Mouse (Mus musculus) thymus, postnatal 4 days (tissue): ENCODE data around the gene Htr1a.
A peak's percentile ranks its signal among the peaks of the same experiment; 100 is the strongest.

Experiments
- DNase-seq: peaks from one replicate; pipeline ENCODE4 v3.0.0; 2021

The Htr1a gene

DNA sequence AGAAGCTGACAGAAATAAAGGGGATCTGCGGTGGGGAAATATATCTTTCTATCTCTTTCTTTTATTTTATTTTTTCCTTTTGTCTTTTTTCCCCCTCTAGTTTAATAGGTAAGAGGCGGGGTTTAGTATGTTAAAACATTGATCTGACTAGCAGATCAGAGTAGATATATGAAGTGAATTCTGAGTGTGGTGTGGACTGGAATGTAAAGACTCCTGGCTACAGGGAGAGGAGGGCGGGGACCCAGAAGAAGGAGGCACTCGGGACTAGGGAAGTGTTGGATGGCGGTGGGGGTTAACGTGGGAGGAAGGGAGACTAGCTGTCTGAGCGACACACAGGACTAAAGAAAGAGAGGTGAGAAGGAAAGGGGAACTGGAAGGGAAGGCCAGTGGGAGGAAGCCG is at the start of gene Htr1a:
Htr1a (plus strand) TSS at position 301 of the 400 bp plus-strand sequence.
- DNase-seq: no peak

DNA sequence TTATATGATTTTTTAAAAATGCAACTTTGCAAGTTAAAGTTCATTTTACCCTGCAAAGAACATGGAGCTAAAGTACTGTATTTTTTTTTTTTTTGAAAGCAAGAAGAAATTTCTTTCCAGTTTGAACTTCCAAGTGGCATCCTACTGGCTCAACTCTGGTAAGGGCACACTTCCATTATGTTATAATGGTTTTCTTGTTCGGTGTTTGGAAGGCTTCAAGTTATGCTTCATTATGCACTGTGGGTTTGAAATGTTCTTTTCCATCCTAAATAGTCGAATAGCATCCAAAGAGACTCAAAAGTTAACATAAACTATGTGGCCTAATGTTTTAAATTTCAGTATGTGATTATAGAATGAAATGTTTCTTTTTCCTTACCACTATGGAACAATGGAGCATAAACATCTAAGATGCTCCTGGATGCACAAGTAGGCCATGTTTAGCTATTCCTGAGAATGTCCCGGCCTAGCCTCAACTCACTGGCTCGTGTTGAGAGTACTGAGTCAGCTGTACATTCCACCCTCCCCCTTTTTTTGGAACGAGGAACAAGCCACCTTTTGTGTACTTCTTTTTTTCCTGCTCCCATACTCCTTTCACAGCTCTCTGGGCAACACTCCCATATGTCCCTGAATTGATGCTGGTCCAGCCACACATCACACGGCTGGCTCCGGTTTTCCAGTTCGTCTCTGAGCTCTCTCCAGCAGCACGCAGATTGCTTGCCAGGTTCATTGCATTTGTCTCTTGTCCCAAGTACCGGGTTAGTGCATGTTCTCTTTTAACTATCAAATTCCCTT is 31.7 kb upstream of the Htr1a start:
- DNase-seq: no peak

DNA sequence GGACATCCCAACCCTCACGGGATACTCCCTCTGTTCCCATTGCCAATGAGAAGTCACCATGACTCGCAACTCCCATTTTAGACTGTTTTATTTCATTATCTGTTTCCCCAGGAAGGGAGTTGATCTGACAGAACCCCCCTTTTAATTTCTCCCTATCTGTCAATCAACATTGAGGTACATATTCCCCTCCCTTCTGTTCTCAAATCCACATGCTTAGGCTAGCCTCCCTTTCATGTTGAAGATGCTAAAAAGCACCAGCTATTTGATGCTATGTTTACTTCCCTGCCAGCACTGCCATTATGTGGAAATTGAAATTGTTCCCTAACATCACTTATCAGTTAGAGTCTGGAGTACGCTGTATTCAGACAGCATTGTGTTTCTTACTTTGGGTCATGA is 31.1 kb upstream of the Htr1a start:
- no peak for DNase-seq

DNA sequence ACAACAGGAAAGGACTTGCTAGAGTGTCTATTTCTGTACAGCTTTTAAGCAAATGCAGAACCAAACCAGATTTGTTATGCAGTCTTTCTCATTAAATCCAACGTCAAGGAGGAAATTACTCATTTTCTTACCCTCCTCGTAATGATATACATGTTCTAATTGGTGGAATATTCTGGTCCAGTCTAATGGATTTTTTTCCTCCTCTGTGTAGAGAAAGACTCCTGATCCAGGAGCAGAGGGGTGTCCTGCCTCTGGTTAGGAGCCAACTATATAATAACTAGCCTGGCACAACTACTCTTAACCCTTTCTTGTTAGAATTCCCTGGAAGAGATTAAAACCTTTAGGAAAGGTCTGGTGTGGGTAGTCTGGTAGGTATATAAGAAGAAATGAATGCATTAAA is 10.3 kb upstream of the Htr1a start:
- no peak for DNase-seq

DNA sequence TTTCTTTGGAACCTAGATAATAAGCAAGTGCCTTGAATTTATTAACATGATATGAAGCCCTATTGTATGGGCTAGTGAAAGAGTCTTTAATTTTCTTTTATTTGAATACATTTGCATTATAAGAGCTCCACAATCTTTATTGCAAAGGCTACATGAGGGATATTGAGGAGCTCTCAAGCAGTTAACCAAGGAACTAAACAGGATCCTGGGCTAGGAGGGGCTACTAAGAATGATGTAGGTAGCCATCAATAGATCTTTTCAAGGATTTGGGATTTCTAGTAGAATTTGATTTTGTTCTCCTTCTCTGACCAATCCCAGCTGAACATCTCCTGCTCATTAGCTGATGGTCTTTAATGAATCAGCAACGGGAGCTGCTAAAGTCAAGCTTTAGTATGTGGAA is 9.8 kb upstream of the Htr1a start:
- DNase-seq: no peak

DNA sequence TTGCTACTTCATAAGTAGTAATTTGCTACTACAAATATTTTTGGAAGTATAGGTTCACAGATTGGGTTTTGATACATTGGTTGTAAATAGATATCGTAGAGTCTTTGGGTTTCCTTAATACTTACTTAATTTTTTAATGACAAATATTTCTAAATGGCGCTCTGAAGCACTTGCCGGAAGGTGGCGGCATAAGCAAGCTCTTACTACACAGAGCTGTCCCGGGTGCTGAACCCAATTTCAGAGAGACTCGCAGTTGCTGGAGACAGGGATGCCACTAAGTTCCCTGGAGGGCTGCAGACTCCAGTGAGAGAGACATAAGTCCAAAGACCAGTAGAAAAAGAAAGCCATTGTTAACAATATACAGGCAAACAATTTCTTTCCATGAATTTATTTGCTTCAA is 863 bp upstream of the Htr1a start:
- peak; percentile 54 for DNase-seq

DNA sequence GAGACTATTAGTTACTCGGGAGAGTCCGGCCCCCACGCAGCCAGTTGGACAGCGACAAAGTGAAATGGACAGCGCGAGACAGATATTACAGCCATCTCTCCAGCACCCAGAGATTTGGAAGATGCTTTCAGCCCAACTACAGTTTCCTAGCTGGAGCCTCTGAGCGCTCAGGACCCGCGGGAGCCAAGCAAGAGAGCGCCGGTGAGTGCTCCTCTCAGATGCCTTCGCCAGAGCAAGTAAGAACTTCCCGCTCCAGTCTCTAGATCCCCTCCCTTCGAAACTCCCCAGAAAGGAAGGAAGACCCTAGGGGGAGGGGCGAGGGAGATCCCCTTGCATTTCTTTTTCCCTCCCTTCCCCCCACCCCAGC is 415 bp downstream of the Htr1a start:
- DNase-seq: no peak

DNA sequence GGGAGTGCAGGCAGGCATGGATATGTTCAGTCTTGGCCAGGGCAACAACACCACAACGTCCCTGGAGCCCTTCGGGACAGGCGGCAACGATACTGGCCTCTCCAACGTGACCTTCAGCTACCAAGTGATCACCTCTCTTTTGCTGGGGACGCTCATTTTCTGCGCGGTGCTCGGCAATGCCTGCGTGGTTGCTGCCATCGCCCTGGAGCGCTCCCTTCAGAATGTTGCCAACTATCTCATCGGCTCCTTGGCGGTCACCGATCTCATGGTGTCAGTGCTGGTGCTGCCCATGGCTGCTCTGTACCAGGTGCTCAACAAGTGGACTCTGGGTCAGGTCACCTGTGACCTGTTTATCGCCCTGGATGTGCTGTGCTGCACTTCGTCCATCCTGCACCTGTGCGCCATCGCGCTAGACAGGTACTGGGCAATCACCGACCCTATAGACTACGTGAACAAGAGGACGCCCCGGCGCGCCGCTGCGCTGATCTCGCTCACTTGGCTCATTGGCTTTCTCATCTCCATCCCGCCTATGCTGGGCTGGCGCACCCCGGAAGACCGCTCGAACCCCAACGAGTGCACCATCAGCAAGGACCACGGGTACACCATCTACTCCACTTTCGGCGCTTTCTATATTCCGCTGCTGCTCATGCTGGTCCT is 927 bp downstream of the Htr1a start:
- peak; percentile 5 for DNase-seq

DNA sequence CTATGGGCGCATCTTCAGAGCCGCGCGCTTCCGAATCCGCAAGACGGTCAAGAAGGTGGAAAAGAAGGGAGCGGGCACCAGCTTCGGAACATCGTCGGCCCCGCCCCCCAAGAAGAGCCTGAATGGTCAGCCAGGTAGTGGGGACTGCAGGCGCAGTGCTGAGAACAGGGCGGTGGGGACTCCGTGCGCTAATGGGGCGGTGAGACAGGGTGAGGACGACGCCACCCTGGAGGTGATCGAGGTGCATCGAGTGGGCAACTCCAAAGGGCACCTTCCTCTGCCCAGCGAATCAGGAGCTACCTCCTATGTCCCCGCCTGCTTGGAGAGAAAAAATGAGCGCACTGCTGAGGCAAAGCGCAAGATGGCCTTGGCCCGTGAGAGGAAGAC is 1.4 kb downstream of the Htr1a start:
- DNase-seq: peak; percentile 5

DNA sequence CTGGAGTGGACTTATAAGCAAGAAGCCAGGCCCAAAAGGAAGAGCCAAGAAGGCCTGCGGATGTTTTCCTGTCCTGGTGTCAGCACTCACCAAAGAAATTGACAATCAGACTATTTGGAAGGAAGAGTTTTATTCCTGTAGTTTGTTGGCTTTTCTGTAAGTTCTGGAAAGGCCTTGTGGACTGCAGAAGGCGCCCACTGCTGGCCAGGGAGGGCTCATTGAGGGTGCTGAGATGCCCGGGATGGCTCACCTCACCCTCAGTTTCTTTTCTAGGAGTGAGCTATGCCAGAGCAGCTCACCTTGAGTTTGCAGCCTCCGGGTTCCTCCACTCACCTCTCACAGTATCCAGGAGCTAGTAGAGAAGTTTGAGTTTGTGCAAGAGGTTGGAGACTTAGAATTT is 2.8 kb downstream of the Htr1a start:
- no peak for DNase-seq

DNA sequence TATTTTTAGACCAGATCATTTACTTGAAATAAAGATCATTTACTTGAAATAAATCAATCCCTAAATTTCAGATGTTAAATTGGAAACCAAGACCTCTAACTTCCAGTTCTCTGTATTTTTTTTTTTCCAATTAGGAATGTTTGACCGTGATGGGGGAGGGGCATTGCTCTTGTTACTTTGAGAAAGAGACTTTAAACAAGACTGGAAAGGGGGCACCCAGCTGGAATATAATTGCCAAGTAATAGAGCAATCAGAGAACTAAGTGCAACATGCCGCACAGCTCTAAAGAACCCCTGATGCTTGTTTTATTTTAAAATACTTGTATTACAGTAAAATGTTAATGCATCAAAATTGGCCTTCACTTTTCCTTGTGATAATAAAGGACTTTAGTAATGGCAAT is 4.3 kb downstream of the Htr1a start:
- no peak for DNase-seq

DNA sequence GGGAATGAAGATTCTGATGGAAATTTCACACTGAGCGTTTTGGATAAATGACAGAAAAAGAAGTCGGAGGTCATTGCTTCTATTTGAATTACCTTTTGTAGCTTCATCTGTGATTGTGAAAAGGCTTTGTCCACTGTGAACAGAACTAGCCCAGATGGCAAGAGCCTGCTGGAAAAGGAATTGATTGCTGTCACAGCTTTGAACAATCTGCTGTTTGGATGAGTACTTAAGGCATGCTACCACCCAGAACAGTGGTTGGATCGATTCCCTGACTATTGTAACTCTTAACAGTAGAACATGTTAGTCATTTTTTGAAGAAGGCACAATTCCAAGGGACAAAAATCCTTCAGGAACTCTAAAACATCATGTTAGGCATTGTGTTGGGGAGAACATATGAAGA is 8.1 kb downstream of the Htr1a start:
- no peak for DNase-seq
